Mouse (Mus musculus): ENCODE results near the gene Gm20388.
"Not testable (repeated sequence)": the region's sequence is repeated elsewhere in the genome, so short reads cannot be mapped to it uniquely, and the experiment has no call there.

Gene Gm20388

DNA sequence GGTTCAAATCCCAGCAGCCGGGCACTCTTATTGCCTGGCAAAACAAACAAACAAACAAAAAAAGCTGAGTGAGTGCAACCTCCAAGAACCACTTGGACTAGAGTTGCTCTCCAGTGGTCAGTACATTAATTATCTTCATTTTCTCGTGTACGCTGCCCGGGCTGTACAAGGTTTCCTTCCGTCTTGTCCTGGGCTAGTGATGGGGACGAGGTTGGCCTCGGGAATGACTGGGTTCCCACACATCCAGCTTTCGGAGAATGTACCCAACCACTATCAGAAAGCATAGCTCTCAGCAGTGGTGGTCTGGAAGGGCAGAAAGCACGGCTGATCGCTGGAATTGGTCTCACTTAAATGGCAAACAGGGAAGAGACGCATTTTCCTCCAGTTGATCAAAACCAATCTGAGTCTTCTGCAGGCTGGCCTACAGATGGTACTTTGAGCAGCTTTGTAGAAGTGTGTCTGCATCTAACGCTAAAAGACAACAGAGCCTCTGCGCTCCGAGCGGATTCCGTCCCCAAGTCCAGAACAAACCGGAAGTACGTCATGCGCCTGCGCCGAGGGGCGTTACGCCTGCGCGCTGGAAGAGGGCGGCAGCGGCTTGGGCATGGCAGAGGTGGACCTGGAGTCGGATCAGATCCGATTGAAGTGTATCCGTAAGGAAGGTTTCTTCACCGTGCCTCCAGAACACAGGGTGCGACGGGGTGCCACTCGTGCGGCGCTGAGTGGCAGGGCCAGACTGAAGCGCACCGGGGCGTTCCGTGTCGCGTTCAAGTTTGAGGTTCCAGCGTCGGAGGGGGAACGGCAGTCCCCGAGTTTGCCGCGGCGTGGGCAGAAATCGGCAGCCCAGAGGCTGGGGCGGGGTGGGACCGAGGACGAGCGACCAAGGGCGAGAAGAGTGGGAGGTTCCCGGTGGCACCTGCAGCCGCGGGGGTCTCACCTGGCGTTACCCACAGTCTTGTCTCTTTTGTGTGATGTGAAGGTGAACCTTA lies 3313.9 kb downstream of the Gm20388 start, which contains the start of gene Cdk10:
Gene Cdk10, plus strand, starts transcription at position 565 of the 989 bp plus-strand sequence.
- peak; percentile 90 to 94 for DNase-seq

DNA sequence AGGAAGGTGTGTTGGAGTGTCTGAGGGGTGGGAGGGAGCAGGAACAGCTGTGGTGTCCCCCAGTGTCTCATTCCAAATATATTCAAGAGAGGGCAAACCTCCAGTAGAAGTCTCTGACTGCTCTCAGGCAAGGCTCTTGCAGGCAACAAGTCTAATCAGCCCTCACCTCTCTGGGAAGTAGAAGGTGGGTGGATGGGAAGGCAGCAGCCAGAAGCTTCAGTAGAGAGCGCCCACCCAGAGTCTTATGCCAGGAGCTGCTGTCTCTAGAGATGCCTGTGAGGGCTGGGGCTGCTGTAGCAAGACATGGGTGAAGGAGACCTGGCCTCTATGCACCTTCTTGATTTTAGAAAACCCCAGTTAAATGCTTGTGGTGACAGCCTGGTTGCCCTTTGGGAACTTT lies 3317.8 kb downstream of the Gm20388 start:
- no peak for DNase-seq

DNA sequence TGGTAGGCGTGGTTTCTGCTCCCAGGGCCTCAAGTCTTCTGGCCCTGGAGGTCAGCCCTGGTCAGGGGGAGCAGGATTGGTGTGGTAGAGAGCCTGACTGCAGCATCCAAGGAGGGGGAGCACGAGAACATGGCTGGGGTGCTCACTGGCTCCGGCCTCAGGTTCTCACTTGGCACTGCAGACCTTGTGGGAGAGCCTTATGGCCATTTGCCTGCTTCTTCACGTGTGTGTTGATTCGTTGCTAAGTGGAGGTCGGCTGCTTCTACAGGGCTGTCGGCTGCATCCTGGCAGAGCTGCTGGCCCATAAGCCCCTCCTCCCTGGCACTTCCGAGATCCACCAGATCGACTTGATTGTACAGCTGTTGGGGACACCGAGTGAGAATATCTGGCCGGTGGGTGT lies 3319.7 kb downstream of the Gm20388 start:
- DNase-seq = not testable (repeated sequence)

DNA sequence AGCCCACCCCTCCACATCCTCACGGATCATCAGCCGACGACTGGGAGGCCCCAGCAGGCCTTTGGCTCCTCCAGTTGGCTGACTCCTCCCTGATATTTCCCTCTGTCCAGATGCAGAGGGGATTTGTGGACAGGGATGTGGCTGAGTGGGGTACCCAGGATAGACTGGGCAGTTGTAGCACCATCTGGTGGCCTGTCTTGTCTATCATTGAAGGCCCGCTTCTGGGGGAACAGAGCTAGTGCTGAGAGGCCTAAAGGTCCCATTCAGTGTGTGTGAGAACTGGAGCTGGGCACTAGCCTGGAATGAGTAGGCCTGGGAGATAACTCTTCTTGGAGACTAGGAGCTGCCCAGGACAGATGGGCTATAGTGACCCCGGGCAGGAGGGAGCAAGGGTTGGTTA lies 3321.1 kb downstream of the Gm20388 start:
- DNase-seq = no peak

DNA sequence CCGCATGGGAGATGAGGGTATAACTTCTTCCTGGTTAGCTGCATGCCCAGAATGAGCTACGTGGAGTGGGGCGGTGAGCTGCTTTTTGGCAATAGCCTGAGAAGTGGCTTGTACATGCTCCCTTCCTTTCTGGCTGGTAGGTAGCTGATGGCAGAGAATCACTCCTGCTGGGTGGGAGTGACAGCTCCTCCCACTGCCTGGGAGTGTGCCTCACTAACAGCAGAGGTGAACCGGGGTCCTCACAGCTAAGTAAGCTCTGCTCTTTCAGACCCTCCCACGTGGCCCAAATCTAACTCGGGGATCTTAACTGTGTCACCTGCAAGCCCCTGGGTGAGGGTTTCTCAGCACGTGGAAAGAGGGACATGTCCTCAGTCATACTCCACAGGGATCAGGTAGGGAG lies 3321.9 kb downstream of the Gm20388 start:
- DNase-seq = no peak

DNA sequence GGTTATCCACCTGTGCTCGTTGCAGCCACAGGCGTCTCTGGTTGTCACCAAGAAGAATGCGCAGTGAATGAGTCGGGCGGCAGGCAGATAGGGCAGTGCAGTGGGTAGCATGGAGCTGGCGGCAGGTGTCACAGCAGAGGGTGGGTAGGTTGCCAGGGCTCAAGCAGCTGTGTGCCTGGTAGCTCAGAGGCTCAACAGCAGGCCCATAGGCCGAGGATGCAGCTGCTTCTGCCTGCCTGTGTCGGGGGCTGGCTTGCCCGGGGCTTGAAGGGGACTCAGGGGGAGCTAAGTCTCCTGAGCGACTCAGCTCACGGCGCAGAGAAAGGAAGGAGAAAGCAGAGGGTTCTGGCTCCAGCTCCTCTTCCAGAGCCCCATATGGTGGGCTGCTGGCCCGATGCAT lies 3322.7 kb downstream of the Gm20388 start:
- DNase-seq = no peak

- DNase-seq = no peak
Measured at GRCm38 (mm10) chr8:123233760-123234159, 3323.1 kb downstream of the Gm20388 start.

GRCm38 (mm10) chr8:123234918-123235519 lies 3324.4 kb downstream of the Gm20388 start:
- no peak for DNase-seq

DNA sequence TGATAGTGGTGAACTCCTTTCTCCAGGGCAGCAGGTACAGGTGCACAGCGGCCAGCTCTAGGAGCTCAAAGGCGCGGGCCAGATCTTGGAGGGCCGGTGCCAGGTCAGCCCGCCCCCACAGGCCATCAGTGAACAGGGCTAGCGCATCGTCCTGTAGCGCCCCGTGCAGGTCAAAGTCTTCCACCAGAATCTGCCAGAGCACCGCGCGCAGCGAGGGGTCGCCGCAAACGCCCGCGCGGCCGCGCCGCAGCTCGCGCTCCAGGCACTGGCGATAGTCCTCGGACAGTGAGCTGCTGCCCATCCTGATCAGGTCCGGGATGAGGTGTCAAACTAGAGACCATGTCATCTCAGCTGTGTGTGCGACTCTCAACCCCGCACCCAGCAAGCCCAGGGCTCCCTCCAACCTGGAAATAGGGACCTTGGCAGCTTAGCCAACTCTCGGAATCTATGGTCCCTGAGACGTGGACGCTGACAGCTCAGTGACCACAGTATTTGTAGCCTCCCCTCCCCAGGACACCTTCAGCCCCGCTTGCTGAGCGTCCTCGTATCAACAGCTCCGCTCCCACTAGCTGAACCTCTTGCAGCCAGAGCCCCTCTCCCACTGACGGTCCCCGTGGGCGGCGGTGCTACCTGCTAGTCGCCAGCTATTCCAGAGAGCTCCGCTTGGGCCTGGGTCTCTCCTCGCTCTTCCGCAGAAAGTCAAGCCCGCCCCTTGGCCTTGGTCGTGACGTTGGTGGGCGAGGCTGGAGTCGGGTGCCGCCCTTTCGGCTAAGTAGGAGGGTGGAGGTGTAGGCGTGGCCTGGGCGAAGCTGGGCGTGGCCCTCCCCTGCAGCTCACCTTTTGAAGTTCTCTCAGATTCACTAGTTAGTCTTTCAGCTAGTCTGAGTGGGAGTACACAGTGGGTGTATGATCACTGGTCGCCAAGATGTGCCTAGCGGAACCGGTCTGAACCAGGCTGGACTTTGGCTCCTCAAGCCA lies 3325.2 kb downstream of the Gm20388 start, which contains the start of gene Spata2l:
Gene Spata2l, minus strand, starts transcription at position 714 of the 978 bp plus-strand sequence.
- peak; percentile 95 for DNase-seq

DNA sequence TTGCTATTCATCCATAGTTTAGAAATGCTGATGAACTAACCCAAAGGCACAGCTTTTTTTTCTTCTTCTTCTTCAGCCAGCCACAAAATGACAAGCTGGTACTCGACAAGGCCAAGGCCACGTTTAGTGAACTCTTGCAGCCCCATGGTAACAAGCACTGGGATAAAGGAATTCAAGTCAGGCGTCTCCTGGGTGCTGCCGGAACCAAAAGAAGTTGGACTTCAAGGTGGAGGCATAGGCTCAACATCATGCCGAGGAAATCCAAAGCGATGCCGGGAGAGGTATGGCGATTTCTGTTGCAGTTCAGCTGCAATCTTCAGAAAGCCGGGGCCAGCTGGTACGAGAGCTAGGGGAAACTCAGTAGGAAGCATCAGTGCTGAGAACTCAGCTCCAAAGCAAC lies 3328.8 kb downstream of the Gm20388 start:
- no peak for DNase-seq

- DNase-seq = no peak
Measured at GRCm38 (mm10) chr8:123242107-123242923, 3331.7 kb downstream of the Gm20388 start.

GRCm38 (mm10) chr8:123243053-123243452 lies 3332.4 kb downstream of the Gm20388 start:
- DNase-seq = no peak

DNA sequence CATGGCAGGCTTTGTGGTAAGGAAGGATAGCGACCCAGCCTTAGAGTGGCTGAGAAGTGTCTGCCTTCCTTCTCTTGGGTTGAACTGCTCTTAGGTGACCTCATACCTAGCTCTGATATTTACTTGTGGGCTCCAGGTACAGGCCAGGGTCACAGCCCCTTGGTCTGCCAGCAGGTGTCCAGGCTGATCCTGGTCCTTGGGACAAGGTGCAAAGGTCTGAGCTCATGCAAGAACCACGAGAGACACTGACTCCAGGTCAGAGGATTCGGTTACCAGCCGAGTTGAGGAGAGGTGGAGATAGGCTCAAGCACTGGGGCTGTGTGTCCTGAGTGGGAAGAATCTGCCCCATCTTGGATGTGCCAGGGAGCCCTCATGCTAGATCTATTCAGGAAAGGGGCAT lies 3333.7 kb downstream of the Gm20388 start:
- DNase-seq = peak; percentile 63 to 68

- DNase-seq = no peak
Measured at GRCm38 (mm10) chr8:123245543-123245942, 3334.9 kb downstream of the Gm20388 start.

- DNase-seq = no peak
Measured at GRCm38 (mm10) chr8:123247748-123248147, 3337.1 kb downstream of the Gm20388 start.

DNA sequence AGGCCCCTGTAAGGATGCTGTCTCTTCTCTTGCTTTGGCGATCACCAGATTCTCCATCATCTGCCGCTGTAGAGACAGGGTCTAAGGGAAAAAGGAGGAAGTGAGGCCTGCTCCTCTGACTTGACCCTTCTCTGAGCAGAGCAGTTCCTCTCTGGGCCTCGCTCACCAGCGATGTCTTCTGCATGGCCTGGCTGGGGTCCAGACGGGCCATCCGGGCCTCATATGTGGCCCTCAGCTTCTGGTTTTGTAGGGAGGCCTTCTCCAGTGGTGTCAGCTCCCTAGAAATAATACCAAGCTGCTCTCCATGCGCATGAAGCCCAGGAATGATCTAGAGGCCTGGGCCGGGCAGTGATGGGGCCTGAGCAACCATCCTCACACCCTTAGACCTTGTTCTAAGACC lies 3338.0 kb downstream of the Gm20388 start:
- no peak for DNase-seq

DNA sequence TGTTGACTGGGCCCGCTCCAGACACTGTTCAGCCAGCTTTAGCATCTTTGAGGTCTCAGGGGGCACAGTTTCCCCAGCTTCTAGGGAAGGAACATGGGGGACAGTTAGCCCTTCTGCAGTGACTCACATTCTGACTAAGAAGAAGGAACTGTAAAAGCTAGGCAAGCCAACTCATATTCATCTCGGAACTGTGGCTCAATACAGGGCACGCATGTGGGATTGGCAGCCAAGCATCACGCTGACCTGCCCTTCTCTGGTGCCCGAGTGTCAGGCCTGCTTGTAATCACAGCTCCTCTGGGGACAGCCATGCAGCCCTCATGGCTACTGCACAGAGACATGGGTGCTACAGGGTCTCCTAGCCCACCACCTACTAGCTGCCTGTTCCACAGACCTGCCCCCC lies 3340.3 kb downstream of the Gm20388 start:
- DNase-seq = no peak

- no peak for DNase-seq
Measured at GRCm38 (mm10) chr8:123252925-123253324, 3342.3 kb downstream of the Gm20388 start.

GRCm38 (mm10) chr8:123253451-123254098 lies 3342.9 kb downstream of the Gm20388 start:
- peak; percentile 30 to 35 for DNase-seq

DNA sequence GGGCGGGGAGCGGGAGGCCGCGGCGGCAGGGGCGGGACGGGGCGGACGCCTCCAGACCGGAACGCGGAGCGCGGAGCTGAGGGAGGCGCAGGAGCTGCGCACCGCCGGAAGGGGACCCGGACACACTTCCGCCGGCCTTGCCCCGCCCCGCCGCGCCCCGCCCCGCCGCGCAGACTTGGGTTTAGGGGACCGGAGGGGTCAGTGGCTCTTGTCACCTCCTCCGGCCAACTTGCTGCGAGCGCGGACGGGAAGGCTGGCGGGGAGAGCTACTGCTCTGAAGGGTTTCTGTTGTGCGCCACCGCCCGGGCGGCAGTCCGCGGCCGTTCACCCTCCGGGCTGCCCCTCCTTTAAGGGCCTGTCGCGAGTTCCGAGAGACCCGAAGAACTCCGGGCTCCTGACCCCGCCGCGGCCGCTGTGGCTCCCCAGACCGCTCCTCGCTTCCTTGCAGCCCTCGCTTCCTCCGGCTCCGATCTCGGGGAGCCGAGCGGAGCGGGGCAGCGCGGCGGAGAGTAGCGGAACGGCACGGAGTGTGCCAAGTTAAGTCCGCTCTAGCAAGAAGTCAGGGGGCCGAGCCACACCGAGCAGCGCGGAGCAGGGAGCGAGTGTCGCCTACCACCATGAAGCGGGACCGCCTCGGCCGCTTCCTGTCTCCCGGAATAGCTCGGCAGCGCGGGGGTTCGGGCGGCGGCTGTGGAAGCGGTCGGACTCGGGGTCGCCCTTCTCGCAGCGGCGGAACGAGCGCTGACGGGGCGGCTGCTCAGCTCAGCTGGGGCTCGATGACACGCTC lies 3343.7 kb downstream of the Gm20388 start, which contains the start of the genes Zfp276 and Vps9d1:
Gene Zfp276, plus strand, starts transcription at position 97 of the 787 bp plus-strand sequence.
Gene Vps9d1, minus strand, starts transcription at position 250 of the 787 bp plus-strand sequence.
- peak; percentile 73 to 82 for DNase-seq

All from kidney, adult 8-10 months (tissue).